Mouse (Mus musculus): ENCODE data around the gene Jade1.

- no peak for TF ChIP-seq CTCF (IDR thresholded peaks at IDR 0.05; ENCODE audit: low read depth)
- TF ChIP-seq EP300 (optimal IDR thresholded peaks at IDR 0.05), result no peak
Measured at GRCm38 (mm10) chr3:41552777-41553548, 2.6 kb upstream of the Jade1 start.

All from stomach, postnatal 0 days (tissue).